Mouse (Mus musculus): ENCODE data around the gene Ciao1. TPM values are rescaled to one million over a fixed set of nuclear protein-coding genes. Genes with fewer than 3 reads are reported as not detected.
"Not testable (repeated sequence)": the region's sequence is repeated elsewhere in the genome, so short reads cannot be mapped to it uniquely, and the experiment has no call there.

Ciao1 gene
- polyA plus RNA-seq, 1 experiment from 2014 or later: 61.4 TPM

GRCm38 (mm10) chr2:127274590-127274989, 27.0 kb upstream of the Ciao1 start:
- no peak for TF ChIP-seq EP300 (IDR thresholded peaks at IDR 0.05)
- no peak for TF ChIP-seq CTCF (IDR thresholded peaks at IDR 0.05)
- H3K27me3 ChIP-seq (replicated peaks; ENCODE audit: insufficient read depth, low read length): no peaks in the 10 kb centered on the region
- H3K9me3 ChIP-seq (ENCODE audit: low read length): no peaks in the 10 kb centered on the region
- ATAC-seq (no peak), DNase-seq (ENCODE audit: low spot score) (no peak)
- WGBS: 89% methylated on average over 2 of the region's 2 CpGs
- no peak overlapping the region for H3K9ac ChIP-seq (replicated peaks; ENCODE audit: low read depth)
- H3K4me2 ChIP-seq (replicated peaks; ENCODE audit: low read depth, low read length): no peak overlapping the region
- H3K4me1 ChIP-seq (ENCODE audit: insufficient read depth, low read depth, low read length): no peaks in the 10 kb centered on the region
- H3K36me3 ChIP-seq (ENCODE audit: insufficient read depth, low read length): no peaks in the 10 kb centered on the region
- H3K27ac ChIP-seq (ENCODE audit: low read length): no peak overlapping the region
- H3K4me3 ChIP-seq (ENCODE audit: low read depth, low read length): no peak overlapping the region

GRCm38 (mm10) chr2:127272806-127273205, 25.2 kb upstream of the Ciao1 start:
- H3K4me2 ChIP-seq (replicated peaks; ENCODE audit: low read depth, low read length): no peak overlapping the region
- no peak for ATAC-seq
- WGBS: 97% methylated on average over 3 of the region's 3 CpGs

GRCm38 (mm10) chr2:127272049-127272448, 24.4 kb upstream of the Ciao1 start:
- 89% methylated on average over 4 of the region's 4 CpGs for WGBS
- not testable (repeated sequence) for H3K27me3 ChIP-seq (replicated peaks; ENCODE audit: insufficient read depth, low read length); H3K36me3 ChIP-seq (ENCODE audit: insufficient read depth, low read length); H3K4me3 ChIP-seq (ENCODE audit: low read depth, low read length); H3K27ac ChIP-seq (ENCODE audit: low read length); H3K9ac ChIP-seq (replicated peaks; ENCODE audit: low read depth); H3K4me1 ChIP-seq (ENCODE audit: insufficient read depth, low read depth, low read length); ATAC-seq; H3K9me3 ChIP-seq (ENCODE audit: low read length); H3K4me2 ChIP-seq (replicated peaks; ENCODE audit: low read depth, low read length); DNase-seq (ENCODE audit: low spot score)

More at GRCm38 (mm10) chr2:127272806-127273205, 25.2 kb upstream of the Ciao1 start:
- no peak for DNase-seq (ENCODE audit: low spot score)
- H3K36me3 ChIP-seq (ENCODE audit: insufficient read depth, low read length): no peaks in the 10 kb centered on the region
- no peaks in the 10 kb centered on the region for H3K27me3 ChIP-seq (replicated peaks; ENCODE audit: insufficient read depth, low read length)
- H3K9ac ChIP-seq (replicated peaks; ENCODE audit: low read depth): no peak overlapping the region
- TF ChIP-seq EP300 (IDR thresholded peaks at IDR 0.05) (no peak), CTCF (IDR thresholded peaks at IDR 0.05) (no peak)
- H3K27ac ChIP-seq (ENCODE audit: low read length): no peak overlapping the region
- no peaks in the 10 kb centered on the region for H3K4me1 ChIP-seq (ENCODE audit: insufficient read depth, low read depth, low read length)
- H3K4me3 ChIP-seq (ENCODE audit: low read depth, low read length): no peak overlapping the region
- H3K9me3 ChIP-seq (ENCODE audit: low read length): no peaks in the 10 kb centered on the region

GRCm38 (mm10) chr2:127271042-127271515, 23.5 kb upstream of the Ciao1 start:
- Histone ChIP-seq H3K4me2 (replicated peaks; ENCODE audit: low read depth, low read length) (peak overlapping the region; percentile 79), H3K9ac (replicated peaks; ENCODE audit: low read depth) (peak overlapping the region; percentile 84), H3K9me3 (ENCODE audit: low read length) (no peaks in the 10 kb centered on the region), H3K27ac (ENCODE audit: low read length) (peak overlapping the region; percentile 98), H3K4me1 (ENCODE audit: insufficient read depth, low read depth, low read length) (no peaks in the 10 kb centered on the region), H3K4me3 (ENCODE audit: low read depth, low read length) (peak overlapping the region; percentile 91), H3K36me3 (ENCODE audit: insufficient read depth, low read length) (no peaks in the 10 kb centered on the region), H3K27me3 (replicated peaks; ENCODE audit: insufficient read depth, low read length) (no peaks in the 10 kb centered on the region)
- no peak for ATAC-seq
- 3% methylated on average over 8 of the region's 8 CpGs for WGBS
- peak; percentile 87 for DNase-seq (ENCODE audit: low spot score)
- TF ChIP-seq CTCF (IDR thresholded peaks at IDR 0.05) (no peak), EP300 (IDR thresholded peaks at IDR 0.05) (no peak)

- WGBS: 1% methylated on average over 54 of the region's 75 CpGs
- H3K4me3 ChIP-seq (ENCODE audit: low read depth, low read length): peak overlapping the region; percentile 91
- ATAC-seq: peak; percentile 94
- no peak for TF ChIP-seq CTCF (IDR thresholded peaks at IDR 0.05)
- TF ChIP-seq EP300 (IDR thresholded peaks at IDR 0.05): no peak
- peak overlapping the region; percentile 84 for H3K9ac ChIP-seq (replicated peaks; ENCODE audit: low read depth)
- no peaks in the 10 kb centered on the region for H3K36me3 ChIP-seq (ENCODE audit: insufficient read depth, low read length)
- H3K4me1 ChIP-seq (ENCODE audit: insufficient read depth, low read depth, low read length): no peaks in the 10 kb centered on the region
- no peaks in the 10 kb centered on the region for H3K9me3 ChIP-seq (ENCODE audit: low read length)
- DNase-seq (ENCODE audit: low spot score): peak; percentile 95
- H3K27me3 ChIP-seq (replicated peaks; ENCODE audit: insufficient read depth, low read length): no peaks in the 10 kb centered on the region
- H3K27ac ChIP-seq (ENCODE audit: low read length): peak overlapping the region; percentile 98
- peak overlapping the region; percentile 79 for H3K4me2 ChIP-seq (replicated peaks; ENCODE audit: low read depth, low read length)
Observed at GRCm38 (mm10) chr2:127270300-127271041, 22.9 kb upstream of the Ciao1 start.

GRCm38 (mm10) chr2:127269491-127270299, 22.1 kb upstream of the Ciao1 start, which contains the start of gene Stard7:
Gene Stard7 (plus strand): TSS chr2:127270218.
- DNase-seq (ENCODE audit: low spot score) (peak; percentile 98), ATAC-seq (peak; percentile 98)
- no peaks in the 10 kb centered on the region for H3K36me3 ChIP-seq (ENCODE audit: insufficient read depth, low read length)
- H3K27ac ChIP-seq (ENCODE audit: low read length): peak within 1 kb of the TSS; percentile 98
- no peaks in the 10 kb centered on the region for H3K4me1 ChIP-seq (ENCODE audit: insufficient read depth, low read depth, low read length)
- TF ChIP-seq CTCF (IDR thresholded peaks at IDR 0.05): peak; percentile 59
- no peak for TF ChIP-seq EP300 (IDR thresholded peaks at IDR 0.05)
- H3K4me3 ChIP-seq (ENCODE audit: low read depth, low read length): peak within 1 kb of the TSS; percentile 91
- H3K9me3 ChIP-seq (ENCODE audit: low read length): no peaks in the 10 kb centered on the region
- under 1% methylated on average over 46 of the region's 49 CpGs for WGBS
- peak within 1 kb of the TSS; percentile 79 for H3K4me2 ChIP-seq (replicated peaks; ENCODE audit: low read depth, low read length)
- H3K27me3 ChIP-seq (replicated peaks; ENCODE audit: insufficient read depth, low read length): no peaks in the 10 kb centered on the region
- peak within 1 kb of the TSS; percentile 84 for H3K9ac ChIP-seq (replicated peaks; ENCODE audit: low read depth)

Measured in lung, postnatal 0 days (tissue).